Mouse (Mus musculus): Measurements from ENCODE around the gene Gmpr2.

GRCm38 (mm10) chr14:55672741-55673060 lies 960 bp downstream of the Gmpr2 start:
- TF ChIP-seq CTCF (IDR thresholded peaks at IDR 0.05; ENCODE audit: low read depth, low read length) = no peak
- TF ChIP-seq POLR2AphosphoS5 (IDR thresholded peaks at IDR 0.05; ENCODE audit: insufficient replicate concordance, low read depth, low read length) = no peak

Measured in G1E (cell line).